Mouse (Mus musculus) kidney, embryonic 15.5 days (tissue): ENCODE measurements around the gene Smyd3. TPM values are rescaled to one million over a fixed set of nuclear protein-coding genes. Genes with fewer than 3 reads are reported as not detected.

Source experiments
- ATAC-seq: fragments of 200-750 bp; cut with Nextera tagmentation; replicated peaks from 2 replicates; pipeline ENCODE4 v1.8.0; 2017; ENCODE audit warnings: moderate TSS enrichment; ENCODE audit not compliant: low FRiP score
- H3K27ac ChIP-seq: fragments of 300-500 bp; sonication (generic); 2 replicates; pipeline ENCODE4 v1.5.1; 2015; ENCODE audit warnings: mild to moderate bottlenecking, inconsistent platforms
- H3K27me3 ChIP-seq: fragments of 300-500 bp; sonication (generic); 2 replicates; pipeline ENCODE4 v1.6.1; 2015; ENCODE audit warnings: inconsistent platforms
- H3K36me3 ChIP-seq: fragments of 300-500 bp; sonication (generic); 2 replicates; pipeline ENCODE4 v1.6.1; 2015; ENCODE audit warnings: inconsistent platforms
- H3K4me1 ChIP-seq: fragments of 300-500 bp; sonication (generic); 2 replicates; pipeline ENCODE4 v1.6.1; 2015; ENCODE audit warnings: inconsistent platforms
- H3K4me2 ChIP-seq: fragments of 300-500 bp; sonication (generic); 2 replicates; pipeline ENCODE4 v1.6.1; 2015; ENCODE audit warnings: moderate library complexity, mild to moderate bottlenecking, inconsistent platforms
- H3K4me3 ChIP-seq: fragments of 300-500 bp; sonication (generic); replicated peaks from 2 replicates; pipeline ENCODE4 v1.5.1; 2015; ENCODE audit warnings: mild to moderate bottlenecking, inconsistent platforms
- H3K9ac ChIP-seq: fragments of 300-500 bp; sonication (generic); 2 replicates; pipeline ENCODE4 v1.6.1; 2015; ENCODE audit warnings: mild to moderate bottlenecking, inconsistent platforms
- H3K9me3 ChIP-seq: fragments of 300-500 bp; sonication (generic); replicated peaks from 2 replicates; pipeline ENCODE4 v1.6.1; 2016; ENCODE audit warnings: inconsistent platforms
- WGBS: fragments of 180-500 bp; shearing (Covaris S2); methylation state at CpG from one replicate; pipeline ENCODE4 v1.1.7; 2015; ENCODE audit warnings: mixed read lengths; 5-methylcytosine and 5-hydroxymethylcytosine counted together
- polyA plus RNA-seq: library from polyadenylated mRNA; unstranded; fragments of >200 nt; fragmentation: Nextera tagmentation; extraction: Ambion mirVana; gene quantifications from 2 replicates; pipeline ENCODE4 v1.2.1, GENCODE M21; 2015

Smyd3 gene
- polyA plus RNA-seq, 1 experiment from 2014 or later: 21.8 TPM

GRCm38 (mm10) chr1:179032947-179033346 is 484.9 kb downstream of the Smyd3 start:
- H3K4me2 ChIP-seq: no peak overlapping the region
- no peaks in the 10 kb centered on the region for H3K4me1 ChIP-seq
- no peak overlapping the region for H3K9ac ChIP-seq
- H3K27ac ChIP-seq: no peak overlapping the region
- H3K27me3 ChIP-seq: no peaks in the 10 kb centered on the region
- H3K4me3 ChIP-seq: no peak overlapping the region
- H3K9me3 ChIP-seq: no peaks in the 10 kb centered on the region
- no peaks in the 10 kb centered on the region for H3K36me3 ChIP-seq
- WGBS: 100% methylated on average over 2 of the region's 2 CpGs
- no peak for ATAC-seq

GRCm38 (mm10) chr1:179031581-179031980 is 486.3 kb downstream of the Smyd3 start:
- Histone ChIP-seq H3K4me2 (no peak overlapping the region), H3K27me3 (no peaks in the 10 kb centered on the region), H3K9ac (no peak overlapping the region), H3K36me3 (no peaks in the 10 kb centered on the region), H3K9me3 (no peaks in the 10 kb centered on the region), H3K4me3 (no peak overlapping the region), H3K4me1 (no peaks in the 10 kb centered on the region), H3K27ac (no peak overlapping the region)
- WGBS: 96% methylated on average over 5 of the region's 5 CpGs
- no peak for ATAC-seq

- no peaks in the 10 kb centered on the region for H3K36me3 ChIP-seq
- no peak overlapping the region for H3K4me3 ChIP-seq
- no peaks in the 10 kb centered on the region for H3K9me3 ChIP-seq
- H3K4me1 ChIP-seq: no peaks in the 10 kb centered on the region
- H3K27ac ChIP-seq: no peak overlapping the region
- no peak overlapping the region for H3K9ac ChIP-seq
- no peaks in the 10 kb centered on the region for H3K27me3 ChIP-seq
- ATAC-seq: no peak
- 91% methylated on average over 4 of the region's 4 CpGs for WGBS
- H3K4me2 ChIP-seq: no peak overlapping the region
These were observed 491.2 kb downstream of the Smyd3 start for GRCm38 (mm10) chr1:179026614-179027013.

GRCm38 (mm10) chr1:179025169-179025568 is 492.7 kb downstream of the Smyd3 start:
- Histone ChIP-seq H3K27ac (no peak overlapping the region), H3K4me3 (no peak overlapping the region), H3K9ac (no peak overlapping the region), H3K36me3 (no peaks in the 10 kb centered on the region), H3K9me3 (no peaks in the 10 kb centered on the region), H3K27me3 (no peaks in the 10 kb centered on the region), H3K4me2 (no peak overlapping the region), H3K4me1 (no peaks in the 10 kb centered on the region)
- WGBS: 81% methylated on average over 4 of the region's 4 CpGs
- ATAC-seq: no peak

- H3K4me2 ChIP-seq: no peak overlapping the region
- H3K4me3 ChIP-seq: no peak overlapping the region
- H3K9ac ChIP-seq: no peak overlapping the region
- H3K4me1 ChIP-seq: no peaks in the 10 kb centered on the region
- ATAC-seq: no peak
- no peaks in the 10 kb centered on the region for H3K9me3 ChIP-seq
- 85% methylated on average over 7 of the region's 7 CpGs for WGBS
- H3K36me3 ChIP-seq: no peaks in the 10 kb centered on the region
- H3K27ac ChIP-seq: no peak overlapping the region
- H3K27me3 ChIP-seq: no peaks in the 10 kb centered on the region
These were observed 494.4 kb downstream of the Smyd3 start for GRCm38 (mm10) chr1:179023486-179023885.

GRCm38 (mm10) chr1:179017428-179017827 is 500.4 kb downstream of the Smyd3 start:
- H3K4me2 ChIP-seq: no peak overlapping the region
- H3K9ac ChIP-seq: no peak overlapping the region
- no peaks in the 10 kb centered on the region for H3K36me3 ChIP-seq
- no peak for ATAC-seq
- no peaks in the 10 kb centered on the region for H3K4me1 ChIP-seq
- H3K27me3 ChIP-seq: no peaks in the 10 kb centered on the region
- H3K4me3 ChIP-seq: no peak overlapping the region
- no peaks in the 10 kb centered on the region for H3K9me3 ChIP-seq
- 93% methylated on average over 10 of the region's 10 CpGs for WGBS
- H3K27ac ChIP-seq: no peak overlapping the region

GRCm38 (mm10) chr1:179013021-179013420 is 504.8 kb downstream of the Smyd3 start:
- ATAC-seq: no peak
- Histone ChIP-seq H3K9ac (no peak overlapping the region), H3K27me3 (no peaks in the 10 kb centered on the region), H3K27ac (no peak overlapping the region), H3K4me1 (no peaks in the 10 kb centered on the region), H3K4me3 (no peak overlapping the region), H3K36me3 (no peaks in the 10 kb centered on the region), H3K9me3 (no peaks in the 10 kb centered on the region), H3K4me2 (no peak overlapping the region)

GRCm38 (mm10) chr1:179012273-179012672 is 505.6 kb downstream of the Smyd3 start:
- no peak for ATAC-seq
- H3K9me3 ChIP-seq: no peaks in the 10 kb centered on the region
- H3K27me3 ChIP-seq: no peaks in the 10 kb centered on the region
- no peak overlapping the region for H3K9ac ChIP-seq
- no peak overlapping the region for H3K4me3 ChIP-seq
- no peak overlapping the region for H3K27ac ChIP-seq
- 87% methylated on average over 4 of the region's 4 CpGs for WGBS
- H3K4me2 ChIP-seq: no peak overlapping the region
- no peaks in the 10 kb centered on the region for H3K4me1 ChIP-seq
- H3K36me3 ChIP-seq: no peaks in the 10 kb centered on the region

- H3K4me2 ChIP-seq: no peak overlapping the region
- ATAC-seq: no peak
- H3K4me1 ChIP-seq: peaks cover 2% of the 10 kb centered on the region; the same call in 1 of the 2 replicates
- 92% methylated on average over 3 of the region's 3 CpGs for WGBS
- H3K27ac ChIP-seq: no peak overlapping the region
- no peaks in the 10 kb centered on the region for H3K27me3 ChIP-seq
- no peak overlapping the region for H3K9ac ChIP-seq
- H3K4me3 ChIP-seq: no peak overlapping the region
- no peaks in the 10 kb centered on the region for H3K9me3 ChIP-seq
- no peaks in the 10 kb centered on the region for H3K36me3 ChIP-seq
These were observed 507.1 kb downstream of the Smyd3 start for GRCm38 (mm10) chr1:179010756-179011155.

- no peak overlapping the region for H3K4me2 ChIP-seq
These were observed 507.9 kb downstream of the Smyd3 start for GRCm38 (mm10) chr1:179009911-179010310.

GRCm38 (mm10) chr1:179004133-179004866 is 513.5 kb downstream of the Smyd3 start:
- no peak; the same call in 1 of the 2 replicates for ATAC-seq
- H3K9me3 ChIP-seq: no peaks in the 10 kb centered on the region
- H3K4me1 ChIP-seq: peaks cover 11% of the 10 kb centered on the region
- H3K36me3 ChIP-seq: no peaks in the 10 kb centered on the region
- no peak overlapping the region for H3K9ac ChIP-seq
- no peak overlapping the region for H3K27ac ChIP-seq
- no peaks in the 10 kb centered on the region for H3K27me3 ChIP-seq
- WGBS: 68% methylated on average over 7 of the region's 7 CpGs
- H3K4me3 ChIP-seq: no peak overlapping the region
- H3K4me2 ChIP-seq: no peak overlapping the region

More at GRCm38 (mm10) chr1:179009911-179010310, 507.9 kb downstream of the Smyd3 start:
- H3K9me3 ChIP-seq: no peaks in the 10 kb centered on the region
- no peaks in the 10 kb centered on the region for H3K27me3 ChIP-seq
- ATAC-seq: no peak
- H3K27ac ChIP-seq: no peak overlapping the region
- H3K36me3 ChIP-seq: no peaks in the 10 kb centered on the region
- H3K4me1 ChIP-seq: peaks cover 4% of the 10 kb centered on the region; the same call in 1 of the 2 replicates
- H3K9ac ChIP-seq: no peak overlapping the region
- WGBS: 76% methylated on average over 3 of the region's 3 CpGs
- no peak overlapping the region for H3K4me3 ChIP-seq

- H3K4me3 ChIP-seq: no peak overlapping the region
- peaks cover 11% of the 10 kb centered on the region for H3K4me1 ChIP-seq
- no peak for ATAC-seq
- H3K9me3 ChIP-seq: no peaks in the 10 kb centered on the region
- H3K4me2 ChIP-seq: no peak overlapping the region
- no peak overlapping the region for H3K9ac ChIP-seq
- H3K27me3 ChIP-seq: no peaks in the 10 kb centered on the region
- H3K27ac ChIP-seq: no peak overlapping the region
- H3K36me3 ChIP-seq: no peaks in the 10 kb centered on the region
- 86% methylated on average over 5 of the region's 5 CpGs for WGBS
These were observed 514.3 kb downstream of the Smyd3 start for GRCm38 (mm10) chr1:179003406-179004132.
